Mouse (Mus musculus) liver, adult 2 months (tissue): ENCODE results near the gene Ubqln4. TPM values are rescaled to one million over a fixed set of nuclear protein-coding genes. Genes with fewer than 3 reads are reported as not detected.

Source experiments
- DNase-seq: peaks from one replicate; pipeline ENCODE4 v3.0.0-alpha.2; 2011; ENCODE audit warnings: low read depth, low spot score; ENCODE audit errors: extremely low read depth
- H3K27ac ChIP-seq: fragments of 200-500 bp; replicated peaks from 2 replicates; pipeline ENCODE4 v1.5.1; 2012; ENCODE audit warnings: low read depth, mild to moderate bottlenecking, control low read depth, inconsistent platforms, low read length; ENCODE audit not compliant: insufficient read depth
- H3K27me3 ChIP-seq: fragments of 200-500 bp; 2 replicates; pipeline ENCODE4 v1.6.1; 2012; ENCODE audit warnings: mild to moderate bottlenecking, moderate library complexity, low read length, inconsistent platforms; ENCODE audit not compliant: control insufficient read depth, insufficient read depth
- H3K36me3 ChIP-seq: fragments of 200-500 bp; 2 replicates; pipeline ENCODE4 v1.6.1; 2012; ENCODE audit warnings: low read length, inconsistent platforms; ENCODE audit not compliant: control insufficient read depth, insufficient read depth
- H3K4me1 ChIP-seq: fragments of 200-500 bp; 2 replicates; pipeline ENCODE4 v1.6.1; 2011; ENCODE audit warnings: low read length; ENCODE audit not compliant: control insufficient read depth, insufficient read depth
- H3K4me3 ChIP-seq: fragments of 200-500 bp; 2 replicates; pipeline ENCODE4 v1.5.1; 2011; ENCODE audit warnings: low read depth, mild to moderate bottlenecking, control low read depth, low read length, moderate library complexity; ENCODE audit not compliant: insufficient read depth
- H3K79me2 ChIP-seq: fragments of 200-500 bp; 2 replicates; pipeline ENCODE4 v1.6.1; 2012; ENCODE audit warnings: inconsistent platforms, mild to moderate bottlenecking, low read length, moderate library complexity; ENCODE audit not compliant: control insufficient read depth, insufficient read depth
- H3K9ac ChIP-seq: fragments of 200-500 bp; 2 replicates; pipeline ENCODE4 v1.6.1; 2012; ENCODE audit warnings: low read depth, mild to moderate bottlenecking, control low read depth, inconsistent platforms, low read length
- CTCF ChIP-seq: fragments of 200-500 bp; IDR thresholded peaks from 2 replicates; pipeline ENCODE4 v1.5.1; 2011; ENCODE audit warnings: low read depth, low read length, control low read depth
- POLR2A ChIP-seq: fragments of 200-500 bp; IDR thresholded peaks from 2 replicates; pipeline ENCODE4 v1.6.1; 2011; ENCODE audit warnings: low read length, control low read depth; ENCODE audit not compliant: insufficient read depth; ENCODE audit errors: extremely low read depth
- WGBS: fragments of 180-500 bp; shearing (Covaris S2); methylation state at CpG from one replicate; pipeline ENCODE4 v1.1.7; 2018; 5-methylcytosine and 5-hydroxymethylcytosine counted together
- polyA plus RNA-seq: library from polyadenylated mRNA; depleted of rRNA; stranded (reverse); fragments of >200 nt; gene quantifications from 2 replicates; pipeline ENCODE4 v1.2.3, GENCODE M21; 2012
- total RNA-seq: library from RNA; depleted of rRNA; stranded (reverse); fragments of >200 nt; gene quantifications from 2 replicates; pipeline ENCODE4 v1.2.3, GENCODE M21; 2014

The Ubqln4 gene
- total and polyA plus RNA-seq, 2 experiments: 8.3 to 41.1 TPM

DNA sequence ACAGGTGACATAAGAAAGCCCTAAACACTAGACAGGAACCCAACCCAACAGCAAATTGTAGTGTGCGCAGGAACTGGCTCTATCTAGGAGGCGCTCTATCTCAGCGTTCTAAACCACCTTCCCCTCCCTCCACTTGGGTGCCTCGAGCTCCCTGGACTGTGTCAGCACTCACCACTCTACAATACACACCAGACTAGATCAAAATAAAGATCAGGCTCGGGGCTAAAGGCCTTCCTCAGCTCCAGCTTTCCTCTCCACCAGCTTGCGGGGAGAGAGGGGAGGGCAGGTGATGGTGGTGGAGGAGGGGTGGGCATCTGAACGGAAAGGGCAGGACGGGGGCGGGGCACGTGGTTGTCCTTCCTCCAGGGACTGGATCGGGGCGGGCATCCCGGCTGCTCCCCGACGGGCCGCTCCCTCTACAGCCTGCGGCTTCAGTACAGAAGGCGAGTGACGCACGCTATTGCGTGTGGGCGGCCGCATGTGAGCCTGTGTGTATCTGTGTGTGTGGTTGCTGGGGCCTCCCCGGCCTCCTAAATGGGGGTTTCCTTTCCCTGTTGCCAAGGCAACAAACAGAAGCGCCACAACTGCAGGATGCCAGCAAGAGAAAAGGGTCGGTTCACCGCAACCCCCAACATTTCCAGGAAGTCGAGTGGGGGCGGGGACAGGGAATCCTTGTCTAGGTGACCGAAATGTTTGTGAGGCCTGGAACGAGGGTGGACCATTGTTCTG lies 43.7 kb upstream of the Ubqln4 start, which contains the start of gene Lmna:
Lmna (minus strand) TSS at position 265 of the 729 bp plus-strand sequence.
- TF ChIP-seq POLR2A (peak; percentile 57; the same call in 1 of the 2 replicates), CTCF (peak; percentile 60)
- peak within 1 kb of the TSS; percentile 86 for H3K27ac ChIP-seq
- peak within 1 kb of the TSS; percentile 55 for H3K4me3 ChIP-seq
- no peaks in the 10 kb centered on the region for H3K79me2 ChIP-seq
- H3K27me3 ChIP-seq: no peaks in the 10 kb centered on the region
- peak; percentile 82 for DNase-seq
- WGBS: under 1% methylated on average over 31 of the region's 31 CpGs
- H3K9ac ChIP-seq: peak within 1 kb of the TSS; percentile 64
- peaks cover 11% of the 10 kb centered on the region for H3K4me1 ChIP-seq
- no peaks in the 10 kb centered on the region for H3K36me3 ChIP-seq

DNA sequence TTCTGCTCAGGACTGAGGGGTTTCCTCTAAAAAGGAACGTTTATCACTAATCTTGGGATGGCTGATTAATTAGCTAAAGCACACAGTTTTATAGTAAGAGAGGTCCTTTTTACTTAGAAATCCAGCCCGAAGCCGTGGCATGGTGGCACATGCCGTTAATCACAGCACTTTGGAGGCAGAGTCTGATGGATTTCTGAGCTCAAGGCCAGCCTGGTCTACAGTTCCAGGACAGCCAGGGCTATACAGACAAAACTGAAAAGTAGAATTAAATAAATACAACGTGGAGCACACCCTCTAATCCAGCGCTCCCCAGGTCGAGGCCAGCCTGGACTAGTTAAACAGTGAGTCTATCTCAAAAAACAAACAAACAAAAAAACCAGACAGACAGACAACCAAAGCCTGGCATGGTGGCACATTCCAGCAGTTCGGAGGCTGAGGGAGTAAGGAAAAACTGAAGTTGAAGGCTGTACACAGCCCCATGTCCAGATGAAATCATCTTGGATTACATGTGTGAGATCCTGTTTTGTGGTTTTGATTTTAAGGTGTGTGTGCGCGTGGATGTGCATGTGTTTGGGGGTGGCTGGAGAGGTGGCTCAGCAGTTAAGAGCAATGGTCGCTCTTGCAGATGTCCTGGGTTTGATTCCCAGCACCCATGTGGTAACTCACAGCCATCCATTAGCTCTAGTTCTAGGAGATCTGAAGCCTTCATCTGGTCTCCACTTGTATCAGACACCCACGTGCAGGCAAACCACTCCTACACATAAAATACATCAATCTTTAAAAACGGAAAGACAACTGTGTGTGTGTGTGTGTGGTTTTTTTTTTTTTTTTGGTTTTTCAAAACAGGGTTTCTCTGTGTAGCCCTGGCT lies 42.9 kb upstream of the Ubqln4 start:
- Histone ChIP-seq H3K27me3 (no peaks in the 10 kb centered on the region), H3K4me3 (peak overlapping the region; percentile 55; the same call in 1 of the 2 replicates), H3K79me2 (no peaks in the 10 kb centered on the region), H3K9ac (peak overlapping the region; percentile 53), H3K4me1 (peaks cover 11% of the 10 kb centered on the region), H3K27ac (peak overlapping the region; percentile 86), H3K36me3 (no peaks in the 10 kb centered on the region)
- 41% methylated on average over 13 of the region's 13 CpGs for whole genome bisulfite sequencing
- TF ChIP-seq CTCF: no peak
- no peak for TF ChIP-seq POLR2A
- DNase-seq: no peak

DNA sequence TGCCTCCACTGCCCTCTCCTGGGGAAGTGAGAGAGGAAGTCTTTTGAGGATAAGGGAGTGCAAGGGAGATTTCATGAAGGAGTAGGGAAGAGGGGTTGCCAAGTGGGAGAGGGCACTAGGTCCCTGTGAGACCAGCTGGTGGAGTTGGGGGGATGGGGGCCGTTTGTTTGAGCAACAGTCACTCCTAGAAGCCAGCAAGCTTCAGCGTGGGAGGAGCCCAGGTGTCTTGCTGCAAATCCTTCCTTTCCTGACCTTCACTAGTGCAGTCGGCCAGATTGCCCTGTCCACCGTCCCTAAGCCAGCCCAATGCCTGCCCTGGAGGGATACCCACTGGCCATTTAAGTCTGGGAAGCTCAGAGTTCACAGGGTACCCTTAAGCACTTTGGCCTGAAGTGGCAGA lies 42.0 kb upstream of the Ubqln4 start:
- Histone ChIP-seq H3K27ac (no peak overlapping the region), H3K79me2 (no peaks in the 10 kb centered on the region), H3K4me1 (peaks cover 11% of the 10 kb centered on the region), H3K4me3 (no peak overlapping the region), H3K27me3 (no peaks in the 10 kb centered on the region), H3K9ac (no peak overlapping the region), H3K36me3 (no peaks in the 10 kb centered on the region)
- no peak for TF ChIP-seq CTCF
- TF ChIP-seq POLR2A: no peak
- WGBS: 70% methylated on average over 4 of the region's 4 CpGs
- no peak for DNase-seq

DNA sequence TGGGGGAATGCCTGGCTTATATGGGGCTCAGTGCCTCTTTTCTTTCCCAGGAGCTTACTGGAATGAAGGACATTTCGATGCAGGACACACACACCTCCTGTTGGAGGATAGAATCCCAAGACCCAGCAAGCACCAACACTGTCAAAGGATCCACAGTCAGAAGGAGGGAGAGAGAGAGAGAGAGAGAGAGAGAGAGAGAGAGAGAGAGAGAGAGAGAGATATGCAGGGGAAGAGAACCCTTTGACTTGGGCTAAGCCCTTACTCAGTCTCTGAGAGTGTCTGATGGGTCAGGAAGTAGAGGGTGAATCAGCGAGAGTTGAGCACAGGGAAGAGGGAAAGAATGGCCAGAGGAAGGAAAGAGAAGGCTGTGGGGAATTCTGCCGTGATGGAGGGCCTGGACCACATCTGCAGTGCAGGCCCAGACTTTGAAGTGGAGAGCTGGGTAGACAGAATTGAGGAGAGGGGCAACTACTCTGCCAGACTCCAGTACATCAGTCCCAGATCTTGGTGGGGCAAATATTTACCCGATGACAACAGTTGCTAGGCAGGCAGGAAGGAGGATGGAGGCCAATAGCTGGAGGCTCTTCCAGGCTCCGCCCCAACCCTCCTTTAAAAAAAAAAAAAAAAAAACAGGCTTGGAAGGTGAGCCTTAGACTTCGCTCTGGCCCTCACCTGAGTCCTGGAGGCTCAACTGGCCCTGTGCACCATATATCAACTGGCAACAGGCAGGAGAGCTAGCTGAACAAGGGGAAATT lies 41.2 kb upstream of the Ubqln4 start:
- H3K79me2 ChIP-seq: no peaks in the 10 kb centered on the region
- no peak overlapping the region for H3K27ac ChIP-seq
- no peak for TF ChIP-seq CTCF
- no peak for TF ChIP-seq POLR2A
- no peak overlapping the region for H3K9ac ChIP-seq
- no peak overlapping the region for H3K4me3 ChIP-seq
- peak; percentile 41 for DNase-seq
- H3K27me3 ChIP-seq: no peaks in the 10 kb centered on the region
- peaks cover 11% of the 10 kb centered on the region for H3K4me1 ChIP-seq
- WGBS: 56% methylated on average over 6 of the region's 6 CpGs
- no peaks in the 10 kb centered on the region for H3K36me3 ChIP-seq

DNA sequence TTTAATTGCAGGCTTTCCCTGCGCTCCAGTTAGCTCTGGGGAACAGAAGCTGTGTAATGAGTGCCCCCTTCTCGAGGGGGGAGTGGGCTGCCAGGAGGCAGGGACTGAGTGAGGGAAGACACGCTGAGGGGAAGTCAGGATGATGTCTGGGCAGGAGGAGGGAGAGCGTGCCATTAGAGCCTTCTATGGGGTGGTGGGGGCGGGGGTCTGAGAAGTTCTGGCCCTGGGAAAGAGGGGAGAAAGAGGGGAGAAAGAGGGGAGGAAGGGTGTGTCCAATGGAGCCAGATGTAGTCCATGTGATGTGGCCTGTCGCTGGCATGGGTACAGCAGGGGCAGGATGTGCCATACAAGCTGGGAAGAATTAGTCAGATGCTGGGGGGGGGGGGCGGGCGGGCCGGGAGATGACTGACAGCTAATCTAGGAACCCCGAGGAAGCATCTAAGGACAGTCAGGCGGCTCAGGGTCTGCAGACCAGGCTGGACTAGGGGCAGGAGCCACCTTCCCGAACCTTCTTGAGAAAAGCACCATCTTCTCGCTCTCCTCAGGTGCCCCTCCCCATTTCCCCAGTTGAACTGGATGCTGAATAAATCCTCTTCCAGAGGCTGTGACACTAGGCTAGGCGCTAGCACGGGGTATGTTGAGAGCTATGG lies 40.5 kb upstream of the Ubqln4 start:
- Histone ChIP-seq H3K9ac (no peak overlapping the region), H3K27ac (no peak overlapping the region), H3K27me3 (no peaks in the 10 kb centered on the region), H3K79me2 (no peaks in the 10 kb centered on the region), H3K36me3 (no peaks in the 10 kb centered on the region), H3K4me3 (no peak overlapping the region), H3K4me1 (peaks cover 11% of the 10 kb centered on the region)
- 56% methylated on average over 11 of the region's 15 CpGs for WGBS
- no peak for DNase-seq
- TF ChIP-seq POLR2A (no peak), CTCF (no peak)
